Mouse (Mus musculus): ENCODE measurements around the gene Pex6. TPM values are rescaled to one million over a fixed set of nuclear protein-coding genes. Genes with fewer than 3 reads are reported as not detected.

Pex6 gene
- total and polyA plus RNA-seq, 3 experiments = 13.7 to 31.8 (median 26.5) TPM

GRCm38 (mm10) chr17:46678416-46678815 is 32.8 kb upstream of the Pex6 start, which contains the start of gene Mea1:
TSS of gene Mea1 (plus strand) at chr17:46678793.
- peaks cover 12 to 39% of the 10 kb centered on the region in 2 experiments for H3K4me1 ChIP-seq (ENCODE audit: control insufficient read depth in 1 of 2, insufficient read depth in 2 of 2)
- DNase-seq (ENCODE audit: extremely low read depth) = no peak
- H3K9me3 ChIP-seq (replicated peaks; ENCODE audit: low read length) = no peaks in the 10 kb centered on the region
- H3K27me3 ChIP-seq (replicated peaks) = no peaks in the 10 kb centered on the region
- peak within 1 kb of the TSS; percentile 99 for H3K9ac ChIP-seq (ENCODE audit: insufficient read depth, low read depth)
- peaks cover 33% of the 10 kb centered on the region for H3K79me2 ChIP-seq (replicated peaks; ENCODE audit: control insufficient read depth, extremely low read depth, insufficient read depth, poor library complexity, severe bottlenecking)
- dilution Hi-C loops (cut with MboI; ENCODE audit: extremely low pct_ligation_motif_present, extremely low pct_unique_long_range_greater_than_20kb, low sequenced_read_pairs) (no loop called here), in situ Hi-C loops (cut with MboI; ENCODE audit: low pct_ligation_motif_present, low pct_unique_long_range_greater_than_20kb, low sequenced_read_pairs) (no loop called here)
- peak within 1 kb of the TSS; percentile 77 to 99 (median 86) for H3K4me3 ChIP-seq (replicated peaks in 1 of 3; ENCODE audit: low read depth in 2 of 3, low read length in 2 of 3, poor library complexity in 1 of 3)
- H3K4me2 ChIP-seq (ENCODE audit: insufficient read depth, low read depth, poor library complexity, severe bottlenecking) = peak within 1 kb of the TSS; percentile 81
- H3K36me3 ChIP-seq (replicated peaks in 1 of 2; ENCODE audit: control insufficient read depth in 1 of 2, insufficient read depth in 1 of 2, low read length in 1 of 2) = peaks cover 48 to 61% of the 10 kb centered on the region in 2 experiments
- H3K27ac ChIP-seq (ENCODE audit: insufficient read depth, low read depth) = no peak within 1 kb of the TSS
- TF ChIP-seq NELFE (IDR thresholded peaks at IDR 0.05; ENCODE audit: low read depth, low read length) (no peak), USF1 (IDR thresholded peaks at IDR 0.05; ENCODE audit: low read depth, low read length) (no peak), NRF1 (IDR thresholded peaks at IDR 0.05; ENCODE audit: low read depth, low read length) (no peak), USF2 (conservative IDR thresholded peaks at IDR 0.05; ENCODE audit: low read depth, low read length) (no peak), MEF2A (IDR thresholded peaks at IDR 0.05; ENCODE audit: borderline replicate concordance, low read depth, low read length) (no peak), UBTF (IDR thresholded peaks at IDR 0.05; ENCODE audit: low read depth, low read length) (no peak), GABPA (IDR thresholded peaks at IDR 0.05; ENCODE audit: insufficient replicate concordance, low read depth, low read length) (no peak), ELF1 (IDR thresholded peaks at IDR 0.05; ENCODE audit: low read depth, low read length) (no peak), SIN3A (IDR thresholded peaks at IDR 0.05; ENCODE audit: low read length) (no peak), POLR2AphosphoS2 (IDR thresholded peaks at IDR 0.05; ENCODE audit: low read depth, low read length) (no peak), CTCF (conservative IDR thresholded peaks at IDR 0.05 in 1 of 2, IDR thresholded peaks at IDR 0.05 in 1 of 2; ENCODE audit: low read depth in 2 of 2, low read length in 2 of 2) (no peak), POLR2A (IDR thresholded peaks at IDR 0.05; ENCODE audit: low read depth, low read length) (no peak), MAX (IDR thresholded peaks at IDR 0.05; ENCODE audit: low read length) (no peak), SMC3 (IDR thresholded peaks at IDR 0.05; ENCODE audit: low read depth, low read length) (no peak), CHD2 (IDR thresholded peaks at IDR 0.05; ENCODE audit: low read length) (no peak), TCF12 (IDR thresholded peaks at IDR 0.05; ENCODE audit: low read depth, low read length) (no peak), JUND (conservative IDR thresholded peaks at IDR 0.05; ENCODE audit: low read depth, low read length) (no peak)

- no peak for DNase-seq (ENCODE audit: extremely low read depth)
- H3K4me2 ChIP-seq (ENCODE audit: insufficient read depth, low read depth, poor library complexity, severe bottlenecking) = peak overlapping the region; percentile 81
- TF ChIP-seq RCOR1 (conservative IDR thresholded peaks at IDR 0.05; ENCODE audit: low read depth, low read length) (no peak), CTCF (conservative IDR thresholded peaks at IDR 0.05 in 1 of 2, IDR thresholded peaks at IDR 0.05 in 1 of 2; ENCODE audit: low read depth in 2 of 2, low read length in 2 of 2) (no peak), GABPA (IDR thresholded peaks at IDR 0.05; ENCODE audit: insufficient replicate concordance, low read depth, low read length) (no peak), POLR2A (IDR thresholded peaks at IDR 0.05; ENCODE audit: low read depth, low read length) (no peak), BHLHE40 (IDR thresholded peaks at IDR 0.05; ENCODE audit: low read depth, low read length) (no peak), E2F4 (IDR thresholded peaks at IDR 0.05; ENCODE audit: insufficient replicate concordance, low read depth, low read length) (no peak), SIN3A (IDR thresholded peaks at IDR 0.05; ENCODE audit: low read length) (no peak), USF1 (IDR thresholded peaks at IDR 0.05; ENCODE audit: low read depth, low read length) (no peak), IRF4 (IDR thresholded peaks at IDR 0.05; ENCODE audit: low read depth, low read length) (no peak), KAT2A (IDR thresholded peaks at IDR 0.05; ENCODE audit: insufficient replicate concordance, low read length) (no peak)
- peaks cover 53 to 65% of the 10 kb centered on the region in 2 experiments for H3K36me3 ChIP-seq (replicated peaks in 1 of 2; ENCODE audit: control insufficient read depth in 1 of 2, insufficient read depth in 1 of 2, low read length in 1 of 2)
- no peak overlapping the region for H3K4me3 ChIP-seq (replicated peaks in 1 of 3; ENCODE audit: low read depth in 2 of 3, low read length in 2 of 3, poor library complexity in 1 of 3)
- peaks cover 29% of the 10 kb centered on the region for H3K79me2 ChIP-seq (replicated peaks; ENCODE audit: control insufficient read depth, extremely low read depth, insufficient read depth, poor library complexity, severe bottlenecking)
- in situ Hi-C loops (cut with MboI; ENCODE audit: low pct_ligation_motif_present, low pct_unique_long_range_greater_than_20kb, low sequenced_read_pairs) = no loop called here
- H3K9me3 ChIP-seq (replicated peaks; ENCODE audit: low read length) = no peaks in the 10 kb centered on the region
- peak overlapping the region; percentile 99; the same call in 1 of the 2 replicates for H3K9ac ChIP-seq (ENCODE audit: insufficient read depth, low read depth)
- H3K4me1 ChIP-seq (ENCODE audit: control insufficient read depth in 1 of 2, insufficient read depth in 2 of 2) = peaks cover 12 to 39% of the 10 kb centered on the region in 2 experiments
- no peaks in the 10 kb centered on the region for H3K27me3 ChIP-seq (replicated peaks)
- dilution Hi-C loops (cut with MboI; ENCODE audit: extremely low pct_ligation_motif_present, extremely low pct_unique_long_range_greater_than_20kb, low sequenced_read_pairs) = no loop called here
- no peak overlapping the region for H3K27ac ChIP-seq (ENCODE audit: insufficient read depth, low read depth)
Observed at GRCm38 (mm10) chr17:46678911-46679310, 32.4 kb upstream of the Pex6 start.

Data from CH12.LX (cell line).